Mouse (Mus musculus): ENCODE measurements around the gene Sun3.

DNA sequence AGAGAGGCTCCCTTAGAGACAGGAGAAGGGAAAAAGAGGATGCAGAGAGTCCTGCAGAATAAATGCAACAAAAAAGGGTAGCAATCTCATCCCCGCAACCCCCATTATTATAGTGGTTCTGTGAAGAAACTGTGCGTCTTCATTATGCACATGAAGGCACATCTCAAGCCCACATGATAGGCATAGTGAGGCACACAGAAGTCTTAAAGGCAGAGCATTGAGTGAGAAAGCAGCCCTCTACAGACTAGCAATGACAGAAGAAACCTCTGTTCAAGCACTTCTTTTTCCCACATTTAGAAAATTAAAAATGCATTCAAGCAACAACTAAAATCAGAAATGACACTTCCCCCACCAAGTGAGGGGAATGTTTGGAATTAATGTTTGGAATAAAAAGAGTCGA lies 27.7 kb upstream of the Sun3 start:
- TF ChIP-seq MXI1 (IDR thresholded peaks at IDR 0.05; ENCODE audit: low read depth, low read length) (no peak), TCF12 (IDR thresholded peaks at IDR 0.05; ENCODE audit: low read depth, low read length) (no peak), MAX (IDR thresholded peaks at IDR 0.05; ENCODE audit: low read length) (no peak), MYC (IDR thresholded peaks at IDR 0.05; ENCODE audit: low read depth, low read length) (no peak), MAFK (IDR thresholded peaks at IDR 0.05; ENCODE audit: borderline replicate concordance, low read depth, low read length) (no peak), CTCF (IDR thresholded peaks at IDR 0.05 in 2 of 3, conservative IDR thresholded peaks at IDR 0.05 in 1 of 3; ENCODE audit: control insufficient read depth in 1 of 3, insufficient read depth in 1 of 3, low read depth in 2 of 3, low read length in 3 of 3, poor library complexity in 1 of 3, severe bottlenecking in 1 of 3) (no peak), BHLHE40 (IDR thresholded peaks at IDR 0.05; ENCODE audit: borderline replicate concordance, low read depth, low read length) (no peak), EP300 (IDR thresholded peaks at IDR 0.05; ENCODE audit: low read depth in 1 of 2, low read length in 2 of 2) (no peak), ZMIZ1 (IDR thresholded peaks at IDR 0.05; ENCODE audit: low read depth, low read length) (no peak), MEF2A (IDR thresholded peaks at IDR 0.05; ENCODE audit: extremely low read depth, insufficient replicate concordance, low read depth, low read length, poor library complexity, severe bottlenecking) (no peak), POLR2AphosphoS2 (IDR thresholded peaks at IDR 0.05; ENCODE audit: low read length) (no peak), CHD2 (IDR thresholded peaks at IDR 0.05; ENCODE audit: low read length) (no peak), MYB (IDR thresholded peaks at IDR 0.05; ENCODE audit: low read depth, low read length) (no peak)

Data from MEL (cell line).